Mouse (Mus musculus) ES-CJ7 (cell line): ENCODE measurements at regions not wholly inside any gene's neighbourhood (a gene's known extent, or its start where the extent isn't known, plus 50 kb on each side); places are given as distances from the start of the nearest gene placed in this dataset.

Experiments
- DNase-seq: peaks from one replicate; pipeline ENCODE4 v3.0.0; 2011; ENCODE audit warnings: low read depth, low spot score

- DNase-seq, result no peak
These were observed 396.4 kb downstream of the Sox9 start for GRCm38 (mm10) chr11:113178375-113178774.

DNA sequence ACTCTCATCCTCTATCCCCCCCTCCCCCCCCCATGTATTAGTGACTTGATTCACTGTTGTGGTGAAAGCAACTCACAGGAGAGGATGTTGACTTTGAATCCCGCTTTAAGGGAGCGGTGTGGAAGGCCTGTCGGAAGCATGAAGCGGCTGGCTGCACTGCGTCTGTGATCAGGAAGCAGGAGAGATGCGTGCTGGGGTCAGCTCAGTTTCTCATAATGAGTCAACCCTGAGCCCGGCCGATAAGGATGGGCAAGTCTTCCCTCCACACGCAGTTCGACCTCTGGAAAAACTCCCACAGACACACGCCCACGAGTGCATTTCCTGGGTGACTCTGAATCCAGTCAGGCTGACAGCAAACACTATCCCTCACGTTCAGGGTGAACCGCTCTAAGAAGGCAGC, 398.0 kb downstream of the Sox9 start:
- DNase-seq, result no peak

DNA sequence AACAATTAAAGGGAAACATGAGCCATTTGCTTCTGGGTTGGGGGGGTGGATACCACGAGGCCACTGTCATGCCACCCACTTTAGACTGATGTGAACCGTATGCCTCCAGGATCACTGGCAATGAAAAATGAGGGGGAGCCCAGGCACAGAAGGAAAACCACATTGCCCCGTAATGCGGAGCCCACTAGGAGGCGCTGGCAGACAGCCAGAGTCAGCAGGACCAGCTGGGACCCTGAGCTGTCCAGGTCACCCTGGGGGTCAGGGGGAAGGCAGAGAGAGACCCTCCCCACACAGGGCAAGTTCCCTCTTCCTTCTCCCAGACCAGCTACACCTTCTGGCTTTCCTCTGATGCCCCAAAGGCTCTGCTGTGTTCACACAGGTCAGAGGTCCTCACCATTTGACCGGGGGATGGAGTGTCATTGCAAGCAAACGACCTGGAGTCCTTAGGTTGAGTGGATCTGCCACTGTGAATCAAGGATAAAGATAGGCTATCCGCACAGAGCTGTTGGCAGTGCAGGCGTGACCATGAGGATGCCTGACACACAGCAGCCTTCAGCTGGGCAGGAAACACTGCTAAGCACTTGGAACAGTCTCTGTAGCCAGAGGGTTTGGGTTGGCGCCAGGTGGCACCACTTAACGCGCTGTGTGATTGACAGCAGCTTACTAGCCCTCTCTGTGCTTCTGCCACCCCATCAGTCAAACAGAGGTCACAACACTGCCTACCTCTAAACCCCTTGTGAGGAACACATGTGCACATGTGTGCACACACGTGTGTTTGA, 400.2 kb downstream of the Sox9 start:
- no peak for DNase-seq

- no peak for DNase-seq
These were observed 401.5 kb downstream of the Sox9 start for GRCm38 (mm10) chr11:113183556-113183955.

DNA sequence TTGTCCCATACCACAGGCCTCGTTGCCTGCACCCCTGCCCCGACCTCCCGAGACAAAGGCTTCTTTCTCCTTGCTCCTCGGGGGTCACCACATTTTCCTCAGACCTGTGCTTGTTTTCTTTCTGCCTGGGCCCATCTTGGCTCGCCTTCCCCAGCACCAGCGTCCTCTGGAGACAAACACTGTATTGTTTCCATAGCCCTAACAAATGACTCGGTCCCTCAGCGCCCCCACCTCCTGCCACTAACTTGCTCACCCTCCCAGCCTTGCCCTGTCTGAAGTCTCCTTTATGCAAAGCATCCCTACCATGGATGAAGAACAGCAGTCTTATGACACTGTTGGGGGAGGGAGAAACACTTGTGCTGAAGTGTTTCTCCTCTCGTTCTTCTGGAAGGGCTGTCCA, 402.1 kb downstream of the Sox9 start:
- DNase-seq, result no peak

DNA sequence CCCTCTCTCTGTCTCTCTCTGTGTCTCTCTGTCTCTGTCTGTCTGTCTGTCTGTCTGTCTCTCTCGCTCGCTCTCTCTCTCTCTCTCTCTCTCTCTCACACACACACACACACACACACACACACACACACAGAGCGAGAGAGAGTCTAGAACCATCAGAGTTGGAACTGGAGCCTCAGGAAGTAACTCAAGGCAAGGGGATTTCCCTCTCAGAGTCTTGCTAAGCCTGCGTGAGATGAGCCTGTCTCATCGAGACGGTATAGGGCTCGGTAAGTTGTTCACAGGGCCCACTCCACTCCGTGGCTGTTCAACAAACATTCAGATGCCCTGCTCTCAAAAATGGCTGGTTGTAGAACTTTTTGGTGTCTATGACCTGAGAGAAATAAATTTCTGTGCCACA, 405.4 kb downstream of the Sox9 start:
- no peak for DNase-seq

- DNase-seq, result no peak
These were observed 406.4 kb downstream of the Sox9 start for GRCm38 (mm10) chr11:113188263-113188920.

GRCm38 (mm10) chr11:113190006-113190405, 408.0 kb downstream of the Sox9 start:
- DNase-seq, result no peak

DNA sequence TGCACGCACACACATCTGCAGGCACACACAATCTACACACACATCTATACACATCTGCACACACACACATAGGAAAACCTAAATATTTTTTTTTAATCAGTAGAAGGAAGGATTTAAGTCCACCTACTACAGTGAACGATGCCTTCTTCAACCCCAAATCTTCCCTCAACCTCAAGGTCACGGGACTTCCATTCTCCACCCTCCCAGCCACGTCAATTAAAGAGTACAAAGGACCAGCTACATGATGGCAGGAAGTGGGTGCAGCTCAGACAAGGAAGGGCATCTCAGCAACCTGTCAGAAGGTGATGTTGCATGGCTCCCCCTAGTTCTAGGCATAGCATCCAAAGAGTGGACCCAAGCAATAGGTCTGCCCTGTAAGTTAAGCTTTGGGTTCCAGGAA, 408.5 kb downstream of the Sox9 start:
- peak; percentile 39 for DNase-seq

DNA sequence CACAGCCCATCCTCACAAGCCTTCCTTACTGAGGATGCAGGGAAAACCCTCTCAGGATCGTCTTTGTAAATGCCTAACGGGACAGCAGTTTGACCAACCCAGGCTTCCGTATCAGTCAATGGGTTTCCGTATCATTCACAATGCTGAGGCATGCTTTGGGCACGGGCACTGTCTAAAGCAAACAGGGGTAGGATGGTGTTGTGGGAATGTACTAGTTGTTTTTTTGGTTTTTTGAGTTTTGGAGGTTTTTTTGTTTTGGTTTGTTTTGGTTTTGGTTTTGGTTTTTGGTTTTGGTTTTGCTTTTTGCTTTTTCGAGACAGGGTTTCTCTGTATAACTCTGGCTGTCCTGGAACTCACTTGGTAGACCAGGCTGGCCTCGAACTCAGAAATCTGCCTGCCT, 409.0 kb downstream of the Sox9 start:
- no peak for DNase-seq

GRCm38 (mm10) chr11:113192086-113192856, 410.2 kb downstream of the Sox9 start:
- no peak for DNase-seq

DNA sequence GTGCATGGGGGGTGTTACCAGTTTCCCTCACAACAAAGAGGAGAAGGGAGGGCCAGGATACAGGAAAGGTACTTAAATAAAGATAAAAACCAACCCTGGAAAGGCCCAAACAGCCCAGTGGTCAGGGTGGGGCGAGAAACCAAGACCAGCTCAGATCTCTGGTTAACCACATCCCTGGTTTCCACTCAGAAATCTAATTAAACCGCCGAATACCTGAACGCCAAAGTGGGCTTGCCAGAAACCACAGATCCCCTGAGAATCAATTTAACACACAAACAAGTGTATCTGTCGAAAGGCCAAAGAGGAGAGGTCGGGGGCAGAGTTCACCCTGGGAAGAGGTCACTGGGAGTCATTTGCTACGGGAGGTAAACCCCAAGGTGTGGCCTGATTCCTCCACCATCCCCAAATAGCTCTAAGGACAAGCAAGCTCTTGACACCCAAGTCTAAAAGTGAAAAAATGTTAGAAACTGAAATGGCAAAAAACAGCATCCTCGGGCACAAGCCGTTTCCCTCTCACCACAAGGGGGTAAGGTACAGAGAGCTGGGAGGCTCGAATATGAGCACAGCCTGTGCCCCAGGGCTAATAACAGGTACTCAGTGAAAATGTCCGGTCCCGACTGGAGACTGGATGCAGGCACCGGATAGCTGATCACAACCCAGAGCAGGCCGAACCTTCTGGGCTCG, 412.3 kb downstream of the Sox9 start:
- DNase-seq, result no peak
